Mouse (Mus musculus): ENCODE data around the gene Wdr64. TPM values are rescaled to one million over a fixed set of nuclear protein-coding genes. Genes with fewer than 3 reads are reported as not detected.

Gene Wdr64
- total and polyA plus RNA-seq, 3 experiments, result 0.05 TPM; not detected in 2

DNA sequence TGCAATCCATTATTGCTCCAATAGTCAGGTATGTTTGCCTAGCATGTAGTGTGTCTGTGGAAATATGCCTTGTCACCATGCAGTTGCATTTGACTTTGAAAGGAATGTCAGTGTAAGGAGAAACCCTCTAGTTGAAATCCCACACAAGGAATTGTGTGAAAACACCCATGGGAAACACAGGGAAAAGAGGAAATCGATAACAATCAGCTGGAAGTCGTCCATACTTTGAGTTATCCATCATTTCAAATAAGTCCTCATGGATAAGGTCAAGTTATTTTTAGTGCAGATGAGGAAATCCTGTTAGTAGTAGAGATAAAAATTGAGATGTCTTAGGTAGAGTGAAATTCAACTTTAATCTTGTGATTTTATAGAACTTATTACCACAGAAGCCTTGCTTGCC is 96.3 kb downstream of the Wdr64 start:
- no peaks in the 10 kb centered on the region for H3K27me3 ChIP-seq (ENCODE audit: insufficient read depth, low read length)
- H3K9me3 ChIP-seq (replicated peaks), result 0 out of 2 replicates have a peak, but pooled peaks cover 3% of the 10 kb centered on the region
- TF ChIP-seq TAL1 (conservative IDR thresholded peaks at IDR 0.05; ENCODE audit: low read depth, low read length) (no peak), GATA2 (IDR thresholded peaks at IDR 0.05; ENCODE audit: borderline replicate concordance, low read depth, low read length) (no peak), CTCF (IDR thresholded peaks at IDR 0.05; ENCODE audit: low read depth, low read length) (no peak), GATA1 (IDR thresholded peaks at IDR 0.05; ENCODE audit: borderline replicate concordance, low read length) (no peak), POLR2AphosphoS5 (IDR thresholded peaks at IDR 0.05; ENCODE audit: insufficient replicate concordance, low read depth, low read length) (no peak)
- DNase-seq (ENCODE audit: low spot score), result no peak
- no peaks in the 10 kb centered on the region for H3K4me1 ChIP-seq (ENCODE audit: insufficient read depth, low read depth, low read length)
- ATAC-seq (ENCODE audit: extremely low read depth, insufficient number of reproducible peaks, low FRiP score, poor library complexity, severe bottlenecking), result no peak
- H3K36me3 ChIP-seq (replicated peaks), result no peaks in the 10 kb centered on the region
- H3K4me3 ChIP-seq (ENCODE audit: low read depth, low read length), result no peak overlapping the region

DNA sequence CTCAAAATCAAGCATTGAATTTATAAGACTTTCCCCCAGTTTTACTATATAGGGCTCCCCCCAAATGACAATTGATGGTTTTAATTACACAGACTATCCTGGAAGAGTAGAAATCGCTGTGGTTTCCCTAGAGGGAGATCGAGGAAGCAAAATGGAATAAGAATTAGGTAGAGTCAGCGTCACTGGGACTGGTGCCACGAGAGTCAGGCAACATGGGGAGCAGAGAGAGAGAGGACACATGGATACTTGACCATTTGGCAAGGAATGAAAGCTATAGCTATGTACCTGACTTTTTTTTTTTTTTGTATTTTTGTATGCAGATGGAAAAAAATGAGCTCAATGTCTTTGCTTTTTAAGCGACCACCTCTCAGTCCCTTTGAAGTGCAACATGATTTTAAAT is 110.0 kb downstream of the Wdr64 start:
- Histone ChIP-seq H3K4me3 (ENCODE audit: low read depth, low read length) (no peak overlapping the region), H3K9me3 (replicated peaks) (no peaks in the 10 kb centered on the region), H3K4me1 (ENCODE audit: insufficient read depth, low read depth, low read length) (no peaks in the 10 kb centered on the region), H3K27me3 (ENCODE audit: insufficient read depth, low read length) (no peaks in the 10 kb centered on the region), H3K36me3 (replicated peaks) (no peaks in the 10 kb centered on the region)
- ATAC-seq (ENCODE audit: extremely low read depth, insufficient number of reproducible peaks, low FRiP score, poor library complexity, severe bottlenecking), result no peak
- no peak for TF ChIP-seq CTCF (IDR thresholded peaks at IDR 0.05; ENCODE audit: low read depth, low read length)
- no peak for TF ChIP-seq GATA1 (IDR thresholded peaks at IDR 0.05; ENCODE audit: borderline replicate concordance, low read length)
- no peak for TF ChIP-seq POLR2AphosphoS5 (IDR thresholded peaks at IDR 0.05; ENCODE audit: insufficient replicate concordance, low read depth, low read length)
- TF ChIP-seq TAL1 (conservative IDR thresholded peaks at IDR 0.05; ENCODE audit: low read depth, low read length), result no peak
- no peak for TF ChIP-seq GATA2 (IDR thresholded peaks at IDR 0.05; ENCODE audit: borderline replicate concordance, low read depth, low read length)
- no peak for DNase-seq (ENCODE audit: low spot score)

DNA sequence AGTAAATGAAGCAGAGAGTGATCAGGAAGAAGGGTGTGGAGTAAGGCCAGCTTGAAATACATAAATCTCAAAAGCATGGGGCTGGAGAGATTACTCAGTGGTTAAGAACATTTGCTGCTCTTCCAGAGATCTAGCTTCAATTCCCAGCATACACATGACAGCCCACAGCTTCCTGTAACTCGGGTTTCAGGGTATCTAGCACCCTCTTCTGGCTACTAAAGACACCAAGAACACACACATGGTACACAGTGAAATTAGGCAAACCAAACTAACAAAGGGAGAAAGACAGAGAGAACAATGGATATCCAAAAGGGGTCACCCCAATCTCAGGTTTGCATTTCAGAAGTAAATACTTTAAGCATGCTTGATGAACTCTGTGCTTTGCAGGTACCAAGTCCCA is 113.2 kb downstream of the Wdr64 start:
- TF ChIP-seq POLR2AphosphoS5 (IDR thresholded peaks at IDR 0.05; ENCODE audit: insufficient replicate concordance, low read depth, low read length), result no peak
- no peak for TF ChIP-seq TAL1 (conservative IDR thresholded peaks at IDR 0.05; ENCODE audit: low read depth, low read length)
- no peak for TF ChIP-seq GATA2 (IDR thresholded peaks at IDR 0.05; ENCODE audit: borderline replicate concordance, low read depth, low read length)
- TF ChIP-seq GATA1 (IDR thresholded peaks at IDR 0.05; ENCODE audit: borderline replicate concordance, low read length), result no peak
- TF ChIP-seq CTCF (IDR thresholded peaks at IDR 0.05; ENCODE audit: low read depth, low read length), result no peak
- Histone ChIP-seq H3K36me3 (replicated peaks) (no peaks in the 10 kb centered on the region), H3K27me3 (ENCODE audit: insufficient read depth, low read length) (no peaks in the 10 kb centered on the region), H3K4me3 (ENCODE audit: low read depth, low read length) (no peak overlapping the region), H3K9me3 (replicated peaks) (0 out of 2 replicates have a peak, but pooled peaks cover 2% of the 10 kb centered on the region), H3K4me1 (ENCODE audit: insufficient read depth, low read depth, low read length) (no peaks in the 10 kb centered on the region)
- no peak for DNase-seq (ENCODE audit: low spot score)
- ATAC-seq (ENCODE audit: extremely low read depth, insufficient number of reproducible peaks, low FRiP score, poor library complexity, severe bottlenecking), result no peak

DNA sequence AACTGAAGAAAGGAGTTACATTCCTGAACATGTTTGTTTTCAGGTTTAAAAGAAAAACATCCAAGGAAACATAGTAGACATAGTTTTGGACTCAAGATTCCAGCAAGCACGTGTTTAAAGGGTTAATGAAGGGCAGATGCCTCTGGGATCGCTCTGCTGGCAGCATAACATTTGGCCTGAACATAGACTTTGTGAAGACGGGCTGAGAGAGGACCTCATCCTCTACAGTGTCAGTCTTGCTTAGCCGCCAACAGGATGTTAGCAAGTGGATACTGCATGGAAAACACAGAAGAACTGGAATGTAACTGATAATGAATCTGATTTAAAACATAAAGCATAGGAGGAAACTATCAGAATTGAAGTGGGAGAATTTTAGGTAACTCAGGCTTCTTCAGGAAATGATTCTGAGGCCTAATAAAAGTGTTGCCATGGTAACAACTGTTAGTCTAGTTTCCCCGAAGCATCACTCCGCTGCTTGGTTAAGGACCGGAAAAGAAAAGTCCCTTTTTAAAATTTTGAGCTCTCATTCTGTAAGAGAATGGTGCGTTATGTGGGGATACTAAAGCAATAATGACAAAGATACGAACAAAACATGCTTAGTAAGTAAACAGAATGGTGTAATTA is 125.5 kb downstream of the Wdr64 start:
- ATAC-seq (ENCODE audit: extremely low read depth, insufficient number of reproducible peaks, low FRiP score, poor library complexity, severe bottlenecking), result no peak
- H3K4me3 ChIP-seq (ENCODE audit: low read depth, low read length), result no peak overlapping the region
- H3K4me1 ChIP-seq (ENCODE audit: insufficient read depth, low read depth, low read length), result no peaks in the 10 kb centered on the region
- no peaks in the 10 kb centered on the region for H3K27me3 ChIP-seq (ENCODE audit: insufficient read depth, low read length)
- no peaks in the 10 kb centered on the region for H3K9me3 ChIP-seq (replicated peaks)
- DNase-seq (ENCODE audit: low spot score), result no peak
- no peak for TF ChIP-seq CTCF (IDR thresholded peaks at IDR 0.05; ENCODE audit: low read depth, low read length)
- no peak for TF ChIP-seq GATA2 (IDR thresholded peaks at IDR 0.05; ENCODE audit: borderline replicate concordance, low read depth, low read length)
- TF ChIP-seq GATA1 (IDR thresholded peaks at IDR 0.05; ENCODE audit: borderline replicate concordance, low read length), result no peak
- TF ChIP-seq TAL1 (conservative IDR thresholded peaks at IDR 0.05; ENCODE audit: low read depth, low read length), result no peak
- no peak for TF ChIP-seq POLR2AphosphoS5 (IDR thresholded peaks at IDR 0.05; ENCODE audit: insufficient replicate concordance, low read depth, low read length)
- H3K36me3 ChIP-seq (replicated peaks), result no peaks in the 10 kb centered on the region

DNA sequence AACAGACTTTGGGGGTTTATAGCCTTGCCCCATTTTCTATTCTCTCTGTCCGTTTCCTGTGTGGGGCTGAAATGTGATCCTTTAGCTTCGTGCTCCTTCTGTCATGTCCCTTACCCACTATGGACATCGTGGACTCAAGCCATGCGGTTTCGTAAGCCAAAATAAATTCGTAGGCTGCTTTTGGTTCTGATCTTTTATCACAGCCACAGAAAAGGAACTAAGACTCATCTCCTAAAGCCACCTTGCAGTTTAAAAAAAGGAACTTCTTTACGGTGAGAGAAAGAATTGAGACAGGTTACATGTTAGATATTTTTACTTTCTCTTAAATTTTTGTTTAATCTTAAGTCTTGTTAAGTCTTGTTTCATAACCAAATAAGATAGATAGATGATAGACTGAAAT is 130.1 kb downstream of the Wdr64 start:
- ATAC-seq (ENCODE audit: extremely low read depth, insufficient number of reproducible peaks, low FRiP score, poor library complexity, severe bottlenecking), result no peak
- Histone ChIP-seq H3K9me3 (replicated peaks) (no peaks in the 10 kb centered on the region), H3K27me3 (ENCODE audit: insufficient read depth, low read length) (no peaks in the 10 kb centered on the region), H3K36me3 (replicated peaks) (no peaks in the 10 kb centered on the region), H3K4me3 (ENCODE audit: low read depth, low read length) (no peak overlapping the region), H3K4me1 (ENCODE audit: insufficient read depth, low read depth, low read length) (no peaks in the 10 kb centered on the region)
- no peak for TF ChIP-seq CTCF (IDR thresholded peaks at IDR 0.05; ENCODE audit: low read depth, low read length)
- TF ChIP-seq GATA2 (IDR thresholded peaks at IDR 0.05; ENCODE audit: borderline replicate concordance, low read depth, low read length), result no peak
- no peak for TF ChIP-seq POLR2AphosphoS5 (IDR thresholded peaks at IDR 0.05; ENCODE audit: insufficient replicate concordance, low read depth, low read length)
- no peak for DNase-seq (ENCODE audit: low spot score)

DNA sequence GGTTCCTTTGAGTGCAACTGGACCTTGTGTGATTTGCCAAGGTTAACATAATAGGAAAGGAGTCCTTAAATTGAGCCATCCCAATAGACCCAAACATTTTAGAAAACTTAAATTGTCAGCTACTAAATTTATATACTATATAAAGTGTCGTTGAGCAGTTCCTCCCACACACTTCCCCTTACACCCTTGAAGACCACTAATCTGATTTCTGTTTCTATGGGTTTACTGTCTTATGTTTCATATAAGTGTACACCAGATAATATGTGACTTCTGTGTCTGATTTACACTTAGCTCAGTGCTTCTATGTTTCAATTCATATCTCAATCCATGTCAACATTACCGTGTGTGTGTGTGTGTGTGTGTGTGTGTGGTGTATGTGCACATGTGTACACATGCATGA is 130.8 kb downstream of the Wdr64 start:
- H3K4me1 ChIP-seq (ENCODE audit: insufficient read depth, low read depth, low read length), result no peaks in the 10 kb centered on the region
- ATAC-seq (ENCODE audit: extremely low read depth, insufficient number of reproducible peaks, low FRiP score, poor library complexity, severe bottlenecking), result no peak
- H3K36me3 ChIP-seq (replicated peaks), result no peaks in the 10 kb centered on the region
- H3K9me3 ChIP-seq (replicated peaks), result no peaks in the 10 kb centered on the region
- H3K4me3 ChIP-seq (ENCODE audit: low read depth, low read length), result no peak overlapping the region
- no peaks in the 10 kb centered on the region for H3K27me3 ChIP-seq (ENCODE audit: insufficient read depth, low read length)
- no peak for DNase-seq (ENCODE audit: low spot score)
- TF ChIP-seq CTCF (IDR thresholded peaks at IDR 0.05; ENCODE audit: low read depth, low read length) (no peak), GATA2 (IDR thresholded peaks at IDR 0.05; ENCODE audit: borderline replicate concordance, low read depth, low read length) (no peak), TAL1 (conservative IDR thresholded peaks at IDR 0.05; ENCODE audit: low read depth, low read length) (no peak), POLR2AphosphoS5 (IDR thresholded peaks at IDR 0.05; ENCODE audit: insufficient replicate concordance, low read depth, low read length) (no peak), GATA1 (IDR thresholded peaks at IDR 0.05; ENCODE audit: borderline replicate concordance, low read length) (no peak)

All from G1E (cell line).